Mouse (Mus musculus): ENCODE data around the gene Jak3.

GRCm38 (mm10) chr8:71665331-71666130, 10.6 kb upstream of the Jak3 start:
- TF ChIP-seq MXI1 (IDR thresholded peaks at IDR 0.05; ENCODE audit: low read depth, low read length) (no peak), POLR2A (IDR thresholded peaks at IDR 0.05; ENCODE audit: low read depth, low read length) (no peak), USF1 (IDR thresholded peaks at IDR 0.05; ENCODE audit: low read depth, low read length) (no peak), CTCF (conservative IDR thresholded peaks at IDR 0.05 in 1 of 2, IDR thresholded peaks at IDR 0.05 in 1 of 2; ENCODE audit: low read depth in 2 of 2, low read length in 2 of 2) (no peak)
